Mouse (Mus musculus) midbrain, postnatal 0 days (tissue): Measurements from ENCODE around the gene Snx13. TPM values are rescaled to one million over a fixed set of nuclear protein-coding genes. Genes with fewer than 3 reads are reported as not detected.
A peak's percentile ranks its signal among the peaks of the same experiment; 100 is the strongest.

Experiments used
- ATAC-seq: fragments of 200-750 bp; cut with Nextera tagmentation; 2 replicates; pipeline ENCODE4 v1.8.0; 2017; ENCODE audit warnings: moderate number of reproducible peaks, mild to moderate bottlenecking, moderate TSS enrichment, moderate library complexity; ENCODE audit not compliant: low FRiP score
- DNase-seq: peaks from one replicate; pipeline ENCODE4 v3.0.0-alpha.2; 2015; ENCODE audit warnings: low spot score
- H3K27ac ChIP-seq: fragments of 300-500 bp; sonication (generic); 2 replicates; pipeline ENCODE4 v1.5.1; 2014; ENCODE audit warnings: low read depth, mild to moderate bottlenecking, low read length, mixed read lengths
- H3K27me3 ChIP-seq: fragments of 300-500 bp; sonication (generic); 2 replicates; pipeline ENCODE4 v1.6.1; 2014; ENCODE audit warnings: low read length, control low read depth, mixed read lengths; ENCODE audit not compliant: insufficient read depth
- H3K36me3 ChIP-seq: fragments of 300-500 bp; sonication (generic); 2 replicates; pipeline ENCODE4 v1.6.1; 2014; ENCODE audit warnings: low read length, control low read depth, mixed read lengths; ENCODE audit not compliant: insufficient read depth
- H3K4me1 ChIP-seq: fragments of 300-500 bp; sonication (generic); 2 replicates; pipeline ENCODE4 v1.6.1; 2014; ENCODE audit warnings: mild to moderate bottlenecking, control low read depth, antibody characterized with exemption, low read length, mixed read lengths; ENCODE audit not compliant: insufficient read depth
- H3K4me2 ChIP-seq: fragments of 300-500 bp; sonication (generic); 2 replicates; pipeline ENCODE4 v1.6.1; 2014; ENCODE audit warnings: low read depth, mild to moderate bottlenecking, low read length, mixed read lengths; ENCODE audit not compliant: poor library complexity, severe bottlenecking
- H3K4me3 ChIP-seq: fragments of 300-500 bp; sonication (generic); 2 replicates; pipeline ENCODE4 v1.5.1; 2014; ENCODE audit warnings: low read depth, mild to moderate bottlenecking, low read length, moderate library complexity
- H3K9ac ChIP-seq: fragments of 300-500 bp; sonication (generic); replicated peaks from 2 replicates; pipeline ENCODE4 v1.6.1; 2014; ENCODE audit warnings: mild to moderate bottlenecking, low read length, moderate library complexity, mixed read lengths; ENCODE audit not compliant: poor library complexity, severe bottlenecking
- H3K9me3 ChIP-seq: fragments of 300-500 bp; sonication (generic); 2 replicates; pipeline ENCODE4 v1.6.1; 2016; ENCODE audit warnings: low read length, control low read depth
- CTCF ChIP-seq: IDR thresholded peaks from 2 replicates; pipeline ENCODE4 v1.5.1; 2016; ENCODE audit warnings: antibody characterized with exemption, mild to moderate bottlenecking
- WGBS: fragments of 180-500 bp; shearing (Covaris S2); extraction: QIAGEN DNeasy Blood & Tissue Kit; methylation state at CpG from one replicate; pipeline ENCODE4 v1.1.7; 2014; 5-methylcytosine and 5-hydroxymethylcytosine counted together
- polyA plus RNA-seq: library from polyadenylated mRNA; unstranded; fragments of >200 nt; fragmentation: Nextera tagmentation; extraction: Ambion mirVana; gene quantifications from 2 replicates; pipeline ENCODE4 v1.2.1, GENCODE M21; 2015
- total RNA-seq: library from RNA; depleted of rRNA; stranded (reverse); fragments of >200 nt; gene quantifications from 2 replicates; pipeline ENCODE4 v1.2.3, GENCODE M21; 2014

The Snx13 gene
- total and polyA plus RNA-seq, 2 experiments from 2014 or later: 21.4 to 22.0 TPM

DNA sequence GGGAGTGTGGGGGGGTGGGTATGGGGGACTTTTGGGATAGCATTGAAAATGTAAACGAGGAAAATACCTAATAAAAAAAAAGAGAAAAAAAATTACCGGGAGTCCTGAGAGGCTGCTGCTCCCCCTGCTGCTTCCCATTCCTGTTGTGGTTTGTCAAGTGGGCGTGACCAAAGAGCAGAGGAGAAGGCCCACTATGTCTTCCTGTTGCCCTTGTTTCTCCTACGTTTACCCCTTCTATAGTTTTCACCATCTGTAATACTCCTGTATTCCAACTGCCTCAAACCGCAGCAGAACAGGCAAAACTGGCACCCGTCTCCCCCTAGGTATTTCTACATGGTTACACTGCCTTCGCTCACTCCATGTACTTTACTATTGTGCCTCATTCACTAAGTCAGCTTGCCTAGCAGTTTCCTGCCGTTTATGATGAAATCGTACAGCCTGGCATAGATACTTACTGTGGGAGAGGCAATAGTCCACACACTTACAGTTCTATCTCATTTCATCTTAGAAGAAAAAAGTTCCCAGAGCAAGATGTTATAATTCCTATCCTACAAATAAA is 28.2 kb upstream of the Snx13 start:
- ATAC-seq (no peak), DNase-seq (no peak)
- H3K4me2 ChIP-seq: no peak overlapping the region
- WGBS: 82% methylated on average over 9 of the region's 9 CpGs
- H3K9me3 ChIP-seq: no peaks in the 10 kb centered on the region
- H3K36me3 ChIP-seq: no peaks in the 10 kb centered on the region
- H3K4me1 ChIP-seq: no peaks in the 10 kb centered on the region
- H3K9ac ChIP-seq: no peak overlapping the region
- no peak for TF ChIP-seq CTCF
- H3K4me3 ChIP-seq: no peak overlapping the region
- H3K27me3 ChIP-seq: no peaks in the 10 kb centered on the region
- no peak overlapping the region for H3K27ac ChIP-seq

DNA sequence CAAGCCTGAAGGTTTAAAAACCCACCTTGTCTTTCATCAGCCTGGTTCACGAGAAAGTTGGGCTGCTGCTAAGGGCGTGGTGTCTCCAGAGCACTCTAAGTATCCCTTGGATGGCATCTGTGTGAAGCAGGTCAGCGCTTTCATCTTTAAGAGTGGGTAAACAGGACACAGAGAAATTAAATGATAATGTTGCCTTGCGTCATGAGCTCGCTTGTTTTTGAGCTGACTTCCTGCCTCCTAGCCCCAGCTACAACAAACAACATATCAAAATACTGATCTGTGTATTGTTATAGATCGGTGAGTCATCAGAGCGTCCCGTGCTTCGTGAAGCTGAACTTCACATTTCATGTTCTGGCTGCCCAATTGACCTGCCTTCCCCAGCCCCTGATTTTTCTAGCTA is 25.7 kb upstream of the Snx13 start:
- Histone ChIP-seq H3K36me3 (no peaks in the 10 kb centered on the region), H3K4me3 (no peak overlapping the region), H3K9ac (no peak overlapping the region), H3K4me2 (no peak overlapping the region), H3K27ac (no peak overlapping the region), H3K4me1 (no peaks in the 10 kb centered on the region), H3K9me3 (no peaks in the 10 kb centered on the region), H3K27me3 (no peaks in the 10 kb centered on the region)
- 89% methylated on average over 9 of the region's 9 CpGs for WGBS
- DNase-seq: no peak
- no peak for TF ChIP-seq CTCF
- no peak for ATAC-seq

DNA sequence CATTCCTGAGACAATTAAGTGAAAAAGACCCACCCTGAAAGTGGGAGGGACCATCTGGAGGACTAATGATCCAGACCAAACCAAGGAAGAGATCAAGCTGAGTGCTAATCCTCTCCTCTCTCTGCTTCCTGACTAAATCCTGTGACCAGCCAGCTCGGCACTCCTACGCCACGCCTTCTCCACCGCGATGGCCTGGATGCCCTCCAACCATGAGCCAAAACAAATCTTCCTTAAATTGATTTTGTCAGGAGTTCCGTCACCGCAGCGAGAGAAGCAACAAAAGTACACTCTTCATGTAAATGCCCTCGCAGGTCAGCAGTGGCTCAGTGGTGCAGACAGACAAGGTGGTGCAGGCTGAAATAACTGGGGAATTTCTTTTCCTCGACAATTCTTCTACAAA is 24.9 kb upstream of the Snx13 start:
- Histone ChIP-seq H3K36me3 (no peaks in the 10 kb centered on the region), H3K4me1 (no peaks in the 10 kb centered on the region), H3K9me3 (no peaks in the 10 kb centered on the region), H3K4me2 (no peak overlapping the region), H3K4me3 (no peak overlapping the region), H3K27ac (no peak overlapping the region), H3K27me3 (no peaks in the 10 kb centered on the region), H3K9ac (no peak overlapping the region)
- 54% methylated on average over 10 of the region's 10 CpGs for WGBS
- DNase-seq (no peak), ATAC-seq (no peak)
- no peak for TF ChIP-seq CTCF

DNA sequence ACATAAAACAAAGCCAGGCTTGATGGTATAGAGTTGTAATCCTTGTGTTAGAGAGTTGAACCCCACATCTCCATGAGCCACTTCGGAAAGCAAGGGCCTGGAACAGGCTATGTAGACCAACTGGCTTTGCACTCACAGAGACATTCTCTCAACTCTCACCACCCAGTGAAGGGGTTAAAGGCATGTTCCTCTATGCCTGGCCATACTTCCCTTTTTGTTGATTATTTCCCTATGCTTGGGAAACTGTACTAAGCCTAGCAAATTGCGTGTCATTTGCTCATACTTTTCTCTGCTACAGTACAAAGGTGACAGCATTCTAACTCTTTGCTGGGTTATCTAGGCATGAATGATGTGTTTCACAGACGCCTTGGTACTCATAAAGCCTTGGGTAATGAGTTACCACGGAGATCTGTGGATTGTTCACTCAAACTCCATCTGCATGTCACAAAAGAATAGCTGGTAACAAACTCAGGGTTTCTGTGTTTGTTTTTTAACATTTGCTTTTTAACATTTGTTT is 21.0 kb upstream of the Snx13 start:
- Histone ChIP-seq H3K4me2 (no peak overlapping the region), H3K9ac (no peak overlapping the region), H3K36me3 (no peaks in the 10 kb centered on the region), H3K4me1 (no peaks in the 10 kb centered on the region), H3K27ac (no peak overlapping the region), H3K27me3 (no peaks in the 10 kb centered on the region), H3K4me3 (no peak overlapping the region), H3K9me3 (no peaks in the 10 kb centered on the region)
- DNase-seq (no peak), ATAC-seq (no peak)
- 72% methylated on average over 4 of the region's 4 CpGs for WGBS
- TF ChIP-seq CTCF: no peak

DNA sequence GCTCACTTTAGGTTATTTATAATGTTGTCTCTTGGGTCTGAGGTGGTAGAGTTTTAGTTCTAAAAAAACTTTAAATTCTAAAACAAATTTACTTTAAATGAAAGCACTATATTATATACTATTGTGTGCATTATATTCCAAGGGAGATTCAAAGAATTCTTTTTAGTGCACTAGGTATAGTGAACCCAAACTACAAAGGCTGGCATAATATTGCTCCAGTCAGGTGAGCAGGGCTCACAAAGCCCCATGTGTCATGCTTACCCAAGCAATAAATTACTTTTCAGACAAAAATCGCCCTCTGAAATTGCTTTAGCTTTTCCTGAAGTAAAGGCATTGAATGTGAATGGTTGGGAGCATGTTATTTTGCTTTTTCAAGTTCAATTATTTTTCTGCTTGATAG is 19.5 kb upstream of the Snx13 start:
- Histone ChIP-seq H3K9ac (no peak overlapping the region), H3K4me2 (no peak overlapping the region), H3K4me3 (no peak overlapping the region), H3K9me3 (no peaks in the 10 kb centered on the region), H3K36me3 (no peaks in the 10 kb centered on the region), H3K4me1 (no peaks in the 10 kb centered on the region), H3K27ac (no peak overlapping the region), H3K27me3 (no peaks in the 10 kb centered on the region)
- DNase-seq (no peak), ATAC-seq (no peak)
- TF ChIP-seq CTCF: no peak
- WGBS: 35% methylated on average over 1 of the region's 1 CpGs

DNA sequence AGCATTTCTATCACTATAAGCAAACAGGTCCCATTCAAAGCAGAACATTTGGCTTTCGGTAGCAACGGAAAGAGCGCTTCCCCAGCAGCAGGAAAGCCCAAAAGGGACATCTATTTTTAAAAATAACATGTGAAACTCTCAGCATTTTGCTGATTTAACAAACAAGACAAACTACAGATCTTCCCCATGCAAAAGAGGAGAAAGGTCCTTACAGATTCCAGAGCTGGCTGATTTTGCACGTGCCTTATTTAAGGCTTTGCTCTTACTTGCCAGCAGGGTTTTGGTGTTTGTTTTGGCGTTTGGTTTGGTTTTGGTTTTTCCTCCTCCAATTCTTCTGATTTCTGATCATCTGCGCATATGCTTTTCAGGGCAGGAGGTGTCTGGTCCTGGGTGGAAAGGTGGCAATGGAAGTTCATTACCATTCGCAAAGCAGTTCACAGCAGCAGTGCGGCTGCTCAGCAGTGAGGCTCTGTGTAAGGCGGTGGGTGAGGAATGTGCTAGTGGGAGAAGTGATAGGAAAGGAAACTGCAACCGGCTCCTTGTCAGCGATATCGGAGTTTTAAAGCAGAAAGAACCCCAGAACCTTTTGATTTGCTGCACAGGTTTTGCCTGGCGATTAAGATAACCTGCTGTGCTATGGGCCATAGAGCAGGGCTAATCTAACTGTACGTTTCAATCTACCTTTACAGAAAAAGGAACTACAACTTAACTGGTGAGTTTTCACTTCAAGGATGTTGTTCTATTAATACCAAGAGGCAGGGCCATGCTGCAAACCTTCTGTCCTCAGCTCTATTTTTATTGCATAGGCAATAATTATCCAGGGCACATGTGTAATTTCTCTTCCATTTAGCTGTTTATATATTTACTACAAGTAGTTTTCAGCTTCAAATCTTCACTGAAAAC is 8.1 kb upstream of the Snx13 start:
- Histone ChIP-seq H3K9me3 (no peaks in the 10 kb centered on the region), H3K4me1 (no peaks in the 10 kb centered on the region), H3K27me3 (no peaks in the 10 kb centered on the region), H3K9ac (no peak overlapping the region), H3K4me2 (peak overlapping the region; percentile 41), H3K4me3 (peak overlapping the region; percentile 10; the same call in 1 of the 2 replicates), H3K27ac (no peak overlapping the region), H3K36me3 (no peaks in the 10 kb centered on the region)
- WGBS: 30% methylated on average over 14 of the region's 14 CpGs
- TF ChIP-seq CTCF: peak; percentile 9; the same call in 1 of the 2 replicates
- DNase-seq (no peak), ATAC-seq (no peak)
